Mouse (Mus musculus): ENCODE results near the gene Hnrnpul1. TPM values are rescaled to one million over a fixed set of nuclear protein-coding genes. Genes with fewer than 3 reads are reported as not detected.
"Not testable (repeated sequence)": the region's sequence is repeated elsewhere in the genome, so short reads cannot be mapped to it uniquely, and the experiment has no call there.

Gene Hnrnpul1
- polyA plus RNA-seq, 1 experiment from 2014 or later, result 32.1 TPM

DNA sequence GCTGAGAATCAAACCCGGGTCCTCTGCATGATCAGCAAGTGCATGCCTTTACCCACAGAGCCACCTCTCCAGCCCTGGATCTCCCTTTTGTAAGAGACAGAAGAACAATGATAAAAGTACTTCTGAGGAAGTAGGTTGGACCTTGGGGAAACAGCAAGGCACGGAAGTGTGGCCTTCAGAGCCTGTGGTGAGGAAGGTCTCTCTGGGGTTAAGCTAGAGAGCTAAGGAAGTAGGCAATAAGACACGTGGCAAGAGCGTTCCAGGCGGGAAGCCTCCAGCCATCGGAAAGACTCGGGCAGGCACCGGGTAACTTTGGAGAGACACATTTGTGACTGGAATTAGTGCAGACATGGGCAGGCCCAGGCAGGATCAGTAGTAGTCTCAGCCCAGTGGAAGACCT is 40.2 kb upstream of the Hnrnpul1 start:
- Histone ChIP-seq H3K36me3 (ENCODE audit: control insufficient read depth, insufficient read depth) (no peaks in the 10 kb centered on the region), H3K27me3 (replicated peaks; ENCODE audit: control insufficient read depth, insufficient read depth, low read length) (no peaks in the 10 kb centered on the region), H3K9ac (ENCODE audit: low read depth, low read length) (no peak overlapping the region), H3K4me2 (replicated peaks; ENCODE audit: low read depth) (no peak overlapping the region), H3K4me3 (ENCODE audit: low read depth, low read length) (no peak overlapping the region), H3K4me1 (replicated peaks; ENCODE audit: control insufficient read depth, insufficient read depth, low read length) (0 out of 2 replicates have a peak, but pooled peaks cover 2% of the 10 kb centered on the region), H3K27ac (ENCODE audit: low read depth, low read length) (no peak overlapping the region), H3K9me3 (ENCODE audit: control insufficient read depth) (no peaks in the 10 kb centered on the region)
- 82% methylated on average over 8 of the region's 8 CpGs for WGBS
- ATAC-seq, result no peak
- TF ChIP-seq CTCF (IDR thresholded peaks at IDR 0.05; ENCODE audit: low read depth), result no peak

DNA sequence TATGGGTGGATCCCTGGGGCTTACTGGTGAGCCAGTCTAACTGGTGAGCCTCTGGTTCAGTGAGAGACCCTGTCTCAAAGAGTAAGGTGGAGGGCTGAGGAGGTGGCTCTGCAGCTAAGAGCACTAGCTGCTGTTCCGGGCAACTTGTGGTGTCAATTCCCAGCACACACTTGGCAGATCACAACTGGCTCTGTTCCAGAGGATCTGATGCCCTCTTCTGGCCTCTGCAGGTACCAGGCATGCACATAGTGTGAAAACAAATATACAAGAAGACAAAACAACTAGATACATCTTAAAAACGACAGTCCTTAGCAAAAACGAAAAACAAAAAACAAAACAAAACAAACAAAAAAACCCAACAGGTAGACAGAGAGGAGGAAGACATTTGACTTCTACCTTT is 39.1 kb upstream of the Hnrnpul1 start:
- no peaks in the 10 kb centered on the region for H3K36me3 ChIP-seq (ENCODE audit: control insufficient read depth, insufficient read depth)
- H3K9me3 ChIP-seq (ENCODE audit: control insufficient read depth), result no peaks in the 10 kb centered on the region
- no peak overlapping the region for H3K9ac ChIP-seq (ENCODE audit: low read depth, low read length)
- no peak overlapping the region for H3K27ac ChIP-seq (ENCODE audit: low read depth, low read length)
- ATAC-seq, result no peak
- 0 out of 2 replicates have a peak, but pooled peaks cover 2% of the 10 kb centered on the region for H3K4me1 ChIP-seq (replicated peaks; ENCODE audit: control insufficient read depth, insufficient read depth, low read length)
- WGBS, result 65% methylated on average over 3 of the region's 3 CpGs
- no peaks in the 10 kb centered on the region for H3K27me3 ChIP-seq (replicated peaks; ENCODE audit: control insufficient read depth, insufficient read depth, low read length)
- H3K4me2 ChIP-seq (replicated peaks; ENCODE audit: low read depth), result no peak overlapping the region
- H3K4me3 ChIP-seq (ENCODE audit: low read depth, low read length), result no peak overlapping the region
- TF ChIP-seq CTCF (IDR thresholded peaks at IDR 0.05; ENCODE audit: low read depth), result peak; percentile 49

DNA sequence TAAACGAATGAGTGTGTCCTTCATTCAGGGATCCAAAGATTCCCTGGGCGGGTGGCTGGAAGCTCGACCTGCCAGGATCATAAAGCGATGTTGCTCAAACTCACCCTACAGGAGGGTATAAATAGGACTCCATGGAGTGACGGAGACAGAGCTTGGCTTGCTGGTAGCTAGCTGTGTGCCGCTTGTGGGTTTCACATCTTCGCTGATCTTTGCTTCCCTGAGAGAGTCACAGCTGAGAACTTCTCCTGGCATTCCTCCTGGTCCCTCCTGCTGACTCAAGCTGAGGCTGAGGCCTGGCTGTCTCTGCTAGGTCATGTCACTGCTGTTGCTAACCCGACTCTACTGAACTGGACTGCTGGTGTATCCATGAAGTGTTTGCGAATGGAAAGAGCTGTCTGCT is 38.4 kb upstream of the Hnrnpul1 start:
- 49% methylated on average over 9 of the region's 9 CpGs for WGBS
- H3K27me3 ChIP-seq (replicated peaks; ENCODE audit: control insufficient read depth, insufficient read depth, low read length); H3K4me1 ChIP-seq (replicated peaks; ENCODE audit: control insufficient read depth, insufficient read depth, low read length); ATAC-seq; H3K9me3 ChIP-seq (ENCODE audit: control insufficient read depth); H3K4me2 ChIP-seq (replicated peaks; ENCODE audit: low read depth); H3K36me3 ChIP-seq (ENCODE audit: control insufficient read depth, insufficient read depth); H3K27ac ChIP-seq (ENCODE audit: low read depth, low read length); H3K4me3 ChIP-seq (ENCODE audit: low read depth, low read length); H3K9ac ChIP-seq (ENCODE audit: low read depth, low read length): not testable (repeated sequence)

DNA sequence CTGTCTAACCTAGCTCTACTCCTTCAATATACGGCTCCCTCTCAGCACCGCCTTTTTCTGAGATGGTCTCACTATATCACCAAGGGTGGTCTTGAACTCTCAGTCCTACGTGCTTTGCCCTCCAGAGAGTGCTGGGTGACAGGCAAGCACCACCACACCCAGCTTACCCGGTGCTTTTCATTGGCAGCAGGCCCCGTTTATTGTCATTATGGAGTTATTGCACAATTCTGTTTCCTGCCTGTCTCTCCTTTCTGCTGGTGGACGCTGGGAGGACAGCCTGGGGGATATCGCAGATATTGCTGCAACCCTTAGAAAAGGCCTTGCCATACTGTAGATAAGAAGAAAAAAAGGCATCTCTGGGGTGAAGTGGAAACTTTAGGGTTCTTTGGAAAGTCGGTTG is 36.1 kb upstream of the Hnrnpul1 start:
- Histone ChIP-seq H3K4me3 (ENCODE audit: low read depth, low read length) (no peak overlapping the region), H3K9me3 (ENCODE audit: control insufficient read depth) (no peaks in the 10 kb centered on the region), H3K36me3 (ENCODE audit: control insufficient read depth, insufficient read depth) (no peaks in the 10 kb centered on the region), H3K4me1 (replicated peaks; ENCODE audit: control insufficient read depth, insufficient read depth, low read length) (0 out of 2 replicates have a peak, but pooled peaks cover 6% of the 10 kb centered on the region), H3K27me3 (replicated peaks; ENCODE audit: control insufficient read depth, insufficient read depth, low read length) (no peaks in the 10 kb centered on the region), H3K9ac (ENCODE audit: low read depth, low read length) (no peak overlapping the region), H3K27ac (ENCODE audit: low read depth, low read length) (peak overlapping the region; percentile 35; the same call in 1 of the 2 replicates), H3K4me2 (replicated peaks; ENCODE audit: low read depth) (no peak overlapping the region; the same call in 1 of the 2 replicates)
- no peak for ATAC-seq
- 37% methylated on average over 8 of the region's 8 CpGs for WGBS
- no peak for TF ChIP-seq CTCF (IDR thresholded peaks at IDR 0.05; ENCODE audit: low read depth)

DNA sequence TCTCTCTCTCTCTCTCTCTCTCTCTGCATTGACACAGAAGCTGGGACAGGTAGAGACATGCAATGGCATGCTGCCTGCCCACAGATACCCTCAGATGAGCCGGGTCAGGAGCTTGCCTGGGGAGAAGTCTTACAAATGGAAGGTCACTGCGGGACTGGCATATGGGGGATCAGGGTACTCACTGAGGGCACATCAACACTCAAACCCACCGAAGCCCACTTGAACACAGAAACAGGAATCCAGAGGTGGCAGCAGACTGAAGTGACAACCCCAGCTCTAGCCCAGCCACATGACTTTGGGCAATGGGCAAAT is 34.5 kb upstream of the Hnrnpul1 start:
- H3K9ac ChIP-seq (ENCODE audit: low read depth, low read length), result peak overlapping the region; percentile 58; the same call in 1 of the 2 replicates
- no peaks in the 10 kb centered on the region for H3K9me3 ChIP-seq (ENCODE audit: control insufficient read depth)
- no peaks in the 10 kb centered on the region for H3K36me3 ChIP-seq (ENCODE audit: control insufficient read depth, insufficient read depth)
- no peak for ATAC-seq
- TF ChIP-seq CTCF (IDR thresholded peaks at IDR 0.05; ENCODE audit: low read depth), result no peak
- H3K4me3 ChIP-seq (ENCODE audit: low read depth, low read length), result peak overlapping the region; percentile 58
- no peak overlapping the region for H3K27ac ChIP-seq (ENCODE audit: low read depth, low read length)
- 25% methylated on average over 3 of the region's 3 CpGs for WGBS
- H3K27me3 ChIP-seq (replicated peaks; ENCODE audit: control insufficient read depth, insufficient read depth, low read length), result no peaks in the 10 kb centered on the region
- peak overlapping the region; percentile 89 for H3K4me2 ChIP-seq (replicated peaks; ENCODE audit: low read depth)
- H3K4me1 ChIP-seq (replicated peaks; ENCODE audit: control insufficient read depth, insufficient read depth, low read length), result 0 out of 2 replicates have a peak, but pooled peaks cover 6% of the 10 kb centered on the region

DNA sequence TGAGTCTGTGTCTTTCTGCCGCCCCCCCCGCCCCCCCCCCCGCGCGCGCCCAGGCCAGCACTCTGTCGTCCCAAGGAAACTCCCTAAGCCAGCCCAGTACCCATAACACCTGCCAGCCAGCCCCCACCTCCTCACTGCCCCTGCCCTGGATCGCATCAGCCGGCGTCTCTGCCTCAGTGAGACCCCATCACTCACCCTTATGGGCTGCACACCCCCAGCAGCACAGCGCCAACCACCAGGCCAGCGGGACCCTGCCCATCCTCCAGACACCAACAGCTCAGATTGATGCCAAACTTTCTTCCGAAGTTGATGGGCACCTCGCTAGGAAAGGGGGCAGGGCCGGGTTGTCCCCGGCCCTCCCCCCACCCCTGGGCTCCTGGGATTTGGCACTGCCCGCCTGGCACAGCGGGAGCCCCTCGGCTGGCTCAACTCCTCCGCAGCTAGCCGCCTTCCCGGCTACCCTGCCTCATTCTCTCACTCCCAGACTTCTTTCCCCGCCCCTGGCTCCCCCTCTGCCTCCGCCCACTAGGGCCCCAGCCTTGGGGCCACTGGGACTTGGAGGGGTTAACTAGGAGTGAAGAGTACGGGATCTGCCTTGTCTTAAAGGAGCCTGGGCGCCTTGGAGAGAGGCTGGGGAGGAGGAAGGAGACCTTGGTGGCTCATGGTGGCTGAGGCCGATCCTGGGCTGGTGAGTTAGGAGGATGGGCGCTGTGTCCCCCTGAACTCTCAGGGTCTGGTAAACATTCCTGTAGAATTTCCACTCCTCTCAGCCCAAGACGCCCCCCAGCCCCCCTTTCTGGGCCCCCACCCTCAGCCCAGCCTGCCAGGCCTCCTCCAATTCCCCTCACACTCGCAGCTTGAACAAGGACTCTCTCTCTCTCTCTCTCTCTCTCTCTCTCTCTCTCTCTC is 33.9 kb upstream of the Hnrnpul1 start, which contains the start of gene Axl:
TSS of gene Axl (minus strand) at position 486 of the 909 bp plus-strand sequence.
- H3K4me1 ChIP-seq (replicated peaks; ENCODE audit: control insufficient read depth, insufficient read depth, low read length), result 0 out of 2 replicates have a peak, but pooled peaks cover 6% of the 10 kb centered on the region
- no peak for TF ChIP-seq CTCF (IDR thresholded peaks at IDR 0.05; ENCODE audit: low read depth)
- peak within 1 kb of the TSS; percentile 58 for H3K4me3 ChIP-seq (ENCODE audit: low read depth, low read length)
- under 1% methylated on average over 28 of the region's 30 CpGs for WGBS
- peak within 1 kb of the TSS; percentile 89 for H3K4me2 ChIP-seq (replicated peaks; ENCODE audit: low read depth)
- ATAC-seq, result peak; percentile 64
- H3K27me3 ChIP-seq (replicated peaks; ENCODE audit: control insufficient read depth, insufficient read depth, low read length), result no peaks in the 10 kb centered on the region
- no peaks in the 10 kb centered on the region for H3K36me3 ChIP-seq (ENCODE audit: control insufficient read depth, insufficient read depth)
- peak within 1 kb of the TSS; percentile 46; the same call in 1 of the 2 replicates for H3K27ac ChIP-seq (ENCODE audit: low read depth, low read length)
- H3K9me3 ChIP-seq (ENCODE audit: control insufficient read depth), result no peaks in the 10 kb centered on the region
- peak within 1 kb of the TSS; percentile 58 for H3K9ac ChIP-seq (ENCODE audit: low read depth, low read length)
